Mouse (Mus musculus): ENCODE data around the gene Olfr467.
"Not testable (repeated sequence)": the region's sequence is repeated elsewhere in the genome, so short reads cannot be mapped to it uniquely, and the experiment has no call there.

Gene Olfr467

DNA sequence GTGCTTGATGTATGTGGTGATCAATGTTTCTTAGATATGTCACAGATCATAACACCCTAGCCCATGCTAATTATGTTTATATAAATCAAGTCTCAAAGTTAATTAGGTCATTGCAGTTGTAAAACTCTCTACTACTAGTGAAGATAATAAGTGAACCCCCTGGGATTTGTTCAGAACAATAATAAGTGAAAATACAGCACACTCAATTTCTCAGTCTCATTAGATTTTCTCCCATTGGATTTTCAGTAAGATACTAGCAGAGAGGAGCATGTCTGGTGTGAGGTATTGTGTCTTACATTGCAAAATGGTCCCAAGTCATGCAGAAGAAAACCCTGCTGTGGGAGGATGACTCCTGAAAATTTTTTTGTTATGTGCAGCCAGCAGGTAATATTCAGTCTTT lies at the start of gene Olfr467:
Gene Olfr467 (plus strand): TSS at position 301 of the 400 bp plus-strand sequence.
- ATAC-seq (ENCODE audit: low TSS enrichment) = no peak

DNA sequence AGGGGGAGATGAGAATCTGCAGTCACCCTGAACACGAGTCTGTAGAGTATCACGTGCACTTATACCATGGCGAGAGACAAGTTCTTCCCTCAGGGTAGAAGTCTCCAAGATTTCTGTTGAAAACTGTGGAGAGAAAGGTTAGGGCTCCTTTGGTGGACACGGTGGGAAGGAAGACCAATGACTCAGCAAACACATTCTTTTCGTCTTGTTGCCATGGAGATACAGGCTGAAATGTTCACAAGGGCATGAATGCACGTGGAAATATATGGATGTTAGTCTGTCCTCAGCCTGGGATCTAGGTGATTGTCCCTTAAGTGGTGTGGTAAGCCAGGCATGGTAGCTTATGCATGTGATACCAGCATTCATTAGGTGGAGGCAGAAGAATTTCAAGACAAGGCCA lies 41.3 kb upstream of the Olfr467 start:
- ATAC-seq (ENCODE audit: low TSS enrichment) = no peak

DNA sequence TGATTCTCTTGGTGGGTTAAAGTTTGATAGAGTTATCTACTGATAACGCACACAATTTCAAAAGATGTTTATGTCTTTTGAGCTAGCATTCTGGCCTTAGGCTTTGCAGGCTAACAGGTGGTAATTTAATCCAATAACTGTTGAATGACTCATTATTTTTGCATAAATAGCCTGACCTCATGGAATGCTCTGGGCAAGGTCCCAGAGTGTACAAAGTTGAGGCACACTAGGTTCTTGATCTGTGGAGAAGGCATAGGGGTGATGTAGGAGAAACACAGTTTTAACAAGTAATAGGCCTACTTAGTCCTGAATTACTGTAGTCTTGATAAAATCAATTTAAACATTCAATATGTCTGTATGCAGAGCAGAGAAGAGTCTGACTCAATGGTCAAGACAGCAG lies 33.8 kb upstream of the Olfr467 start:
- ATAC-seq (ENCODE audit: low TSS enrichment) = no peak

DNA sequence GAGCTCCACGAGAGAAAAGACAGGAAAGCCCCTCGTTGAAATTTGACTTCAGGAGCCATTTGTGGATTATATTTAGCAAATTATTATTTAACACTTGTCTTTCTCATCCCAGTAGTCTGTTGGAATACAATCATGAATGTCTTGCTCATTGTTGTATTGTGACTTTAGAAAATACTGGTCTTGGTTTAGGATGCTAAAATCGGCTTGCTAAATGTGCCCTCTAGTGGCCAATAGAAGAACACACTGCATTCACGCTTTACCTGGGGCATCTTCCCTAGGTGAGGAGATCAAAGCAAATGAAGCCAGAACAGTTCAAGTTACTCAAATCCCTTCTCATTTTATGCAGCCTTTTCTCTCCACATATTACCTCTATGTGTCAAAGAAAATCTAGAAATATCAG lies 32.5 kb upstream of the Olfr467 start:
- no peak; the same call in 1 of the 2 replicates for ATAC-seq (ENCODE audit: low TSS enrichment)

GRCm38 (mm10) chr7:107787977-107788620 lies 24.0 kb upstream of the Olfr467 start:
- ATAC-seq (ENCODE audit: low TSS enrichment) = peak; percentile 83

GRCm38 (mm10) chr7:107796500-107796899 lies 15.6 kb upstream of the Olfr467 start:
- no peak for ATAC-seq (ENCODE audit: low TSS enrichment)

GRCm38 (mm10) chr7:107801108-107801507 lies 11.0 kb upstream of the Olfr467 start, which contains the start of gene Ovch2:
Ovch2 (minus strand) TSS chr7:107801208.
- ATAC-seq (ENCODE audit: low TSS enrichment) = no peak

GRCm38 (mm10) chr7:107802138-107802537 lies 9.9 kb upstream of the Olfr467 start:
- ATAC-seq (ENCODE audit: low TSS enrichment) = no peak

DNA sequence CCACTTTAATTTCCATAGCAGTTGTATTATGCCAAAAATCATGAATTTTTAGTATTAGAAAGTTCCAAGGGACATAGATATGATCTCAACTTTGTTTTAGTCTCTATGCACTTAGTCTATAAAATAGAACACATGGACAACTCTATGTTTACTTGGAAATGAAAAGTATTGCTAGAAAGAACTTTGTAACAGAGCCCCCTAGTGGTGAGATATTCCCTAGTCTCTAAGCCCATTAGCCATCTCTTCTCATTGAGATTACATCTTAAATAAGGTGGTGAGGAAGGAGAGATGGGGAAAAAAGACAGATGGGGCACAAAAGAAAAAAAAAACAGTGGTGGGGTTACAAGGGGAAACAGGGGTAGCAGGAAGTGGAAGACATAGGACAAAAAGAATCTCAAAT lies 7.4 kb downstream of the Olfr467 start:
- no peak for ATAC-seq (ENCODE audit: low TSS enrichment)

- ATAC-seq (ENCODE audit: low TSS enrichment) = not testable (repeated sequence)
Measured at GRCm38 (mm10) chr7:107823867-107824266, 11.8 kb downstream of the Olfr467 start.

- not testable (repeated sequence) for ATAC-seq (ENCODE audit: low TSS enrichment)
Measured at GRCm38 (mm10) chr7:107825441-107825840, 13.4 kb downstream of the Olfr467 start, which contains the start of gene Olfr469. Olfr469 (minus strand) TSS chr7:107825541.

- ATAC-seq (ENCODE audit: low TSS enrichment) = no peak
Measured at GRCm38 (mm10) chr7:107841719-107842118, 29.7 kb downstream of the Olfr467 start.

GRCm38 (mm10) chr7:107847390-107847789 lies 35.3 kb downstream of the Olfr467 start, which contains the start of gene Olfr470:
Olfr470 (minus strand) TSS chr7:107847490.
- not testable (repeated sequence) for ATAC-seq (ENCODE audit: low TSS enrichment)
